Mouse (Mus musculus) myocyte (in vitro differentiated cells): ENCODE measurements at regions not wholly inside any gene's neighbourhood (a gene's known extent, or its start where the extent isn't known, plus 50 kb on each side); places are given as distances from the start of the nearest gene placed in this dataset.

ENCODE experiments used
- H3K27me3 ChIP-seq: one replicate; pipeline ENCODE4 v1.6.1; 2011; ENCODE audit not compliant: control insufficient read depth, insufficient read depth, insufficient read length
- H3K36me3 ChIP-seq: one replicate; pipeline ENCODE4 v1.6.1; 2011; ENCODE audit not compliant: control insufficient read depth, insufficient read depth
- H3K4me2 ChIP-seq: one replicate; pipeline ENCODE4 v1.6.1; 2011; ENCODE audit warnings: low read depth, control low read depth
- H3K4me3 ChIP-seq: one replicate; pipeline ENCODE4 v1.5.1; 2011; ENCODE audit warnings: mild to moderate bottlenecking, control low read depth, moderate library complexity
- H3K79me2 ChIP-seq: one replicate; pipeline ENCODE4 v1.6.1; 2011; ENCODE audit not compliant: control insufficient read depth, insufficient read depth
- H3ac ChIP-seq: one replicate; pipeline ENCODE4 v1.6.1; 2011; ENCODE audit not compliant: control insufficient read depth, insufficient read length
- CEBPB ChIP-seq: IDR thresholded peaks from 2 replicates; pipeline ENCODE4 v1.6.1; 2011; ENCODE audit warnings: mild to moderate bottlenecking, moderate library complexity; ENCODE audit not compliant: poor library complexity, insufficient read depth, severe bottlenecking
- E2F4 ChIP-seq: IDR thresholded peaks from one replicate; pipeline ENCODE4 v1.6.1; 2011; ENCODE audit warnings: mild to moderate bottlenecking, control low read depth, moderate library complexity; ENCODE audit not compliant: insufficient read depth
- MAX ChIP-seq: IDR thresholded peaks from one replicate; pipeline ENCODE4 v1.6.1; 2011; ENCODE audit warnings: low read depth, mild to moderate bottlenecking, control low read depth
- MYOD1 ChIP-seq, 3 experiments: IDR thresholded peaks; one replicate each; pipeline ENCODE4 v1.6.1; 2011; ENCODE audit warnings: control low read depth in 2 of 3, low read depth in 2 of 3, mild to moderate bottlenecking in 2 of 3, moderate library complexity in 1 of 3; ENCODE audit not compliant: insufficient read length in 2 of 3, control insufficient read depth in 1 of 3
- MYOG ChIP-seq, 3 experiments: IDR thresholded peaks; one replicate each; pipeline ENCODE4 v1.6.1; 2011; ENCODE audit warnings: control low read depth in 2 of 3, low read depth in 2 of 3, mild to moderate bottlenecking in 2 of 3; ENCODE audit not compliant: insufficient read length in 2 of 3, control insufficient read depth in 1 of 3, insufficient read depth in 1 of 3
- POLR2A ChIP-seq: IDR thresholded peaks from one replicate; pipeline ENCODE4 v1.6.1; 2011; ENCODE audit warnings: low read depth, mild to moderate bottlenecking, control low read depth, moderate library complexity; ENCODE audit not compliant: insufficient read length
- POLR2AphosphoS2 ChIP-seq: IDR thresholded peaks from one replicate; pipeline ENCODE4 v1.6.1; 2011; ENCODE audit warnings: low read depth, control low read depth; ENCODE audit not compliant: insufficient read length
- REST ChIP-seq: IDR thresholded peaks from one replicate; pipeline ENCODE4 v1.6.1; 2011; ENCODE audit warnings: mild to moderate bottlenecking, control low read depth, moderate library complexity; ENCODE audit not compliant: insufficient read depth, insufficient read length
- SRF ChIP-seq: IDR thresholded peaks from one replicate; pipeline ENCODE4 v1.6.1; 2011; ENCODE audit warnings: low read depth; ENCODE audit not compliant: control insufficient read depth, insufficient read length
- TCF12 ChIP-seq: IDR thresholded peaks from one replicate; pipeline ENCODE4 v1.6.1; 2011; ENCODE audit warnings: mild to moderate bottlenecking, control low read depth; ENCODE audit not compliant: poor library complexity, insufficient read depth, severe bottlenecking
- TCF3 ChIP-seq: IDR thresholded peaks from one replicate; pipeline ENCODE4 v1.6.1; 2011; ENCODE audit warnings: low read depth, control low read depth; ENCODE audit not compliant: insufficient read length
- USF1 ChIP-seq: IDR thresholded peaks from one replicate; pipeline ENCODE4 v1.6.1; 2011; ENCODE audit warnings: low read depth, mild to moderate bottlenecking, control low read depth, moderate library complexity

GRCm38 (mm10) chr1:185891814-185892213 is 225.3 kb downstream of the Lyplal1 start:
- TF ChIP-seq E2F4 = no peak
- Histone ChIP-seq H3K27me3 (no peaks in the 10 kb centered on the region), H3K36me3 (no peaks in the 10 kb centered on the region)

DNA sequence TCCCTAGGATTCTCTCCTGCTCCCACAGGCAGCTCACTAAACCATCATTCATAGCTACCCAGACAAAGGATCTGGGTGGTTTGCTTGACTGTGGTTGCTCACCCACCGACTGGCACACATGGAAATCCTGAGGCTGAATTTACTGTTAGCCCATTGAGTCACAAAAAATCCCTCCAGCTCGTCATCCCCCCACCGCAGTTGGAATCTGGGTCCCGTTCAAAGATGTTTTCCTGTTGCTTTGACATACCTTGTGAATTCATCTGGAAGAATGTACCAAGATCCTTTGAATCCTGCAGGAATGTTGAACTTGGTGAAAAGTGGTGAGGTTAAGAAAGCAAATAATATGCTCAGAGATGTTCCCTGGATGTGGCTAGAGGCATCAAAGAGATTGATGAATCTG is 223.7 kb downstream of the Lyplal1 start:
- H3K4me3 ChIP-seq = no peak overlapping the region
- TF ChIP-seq MYOG (IDR thresholded peaks at IDR 0.05; ENCODE audit: control insufficient read depth in 1 of 3, insufficient read depth in 1 of 3, insufficient read length in 2 of 3, low read depth in 2 of 3) = no peak
- no peak for TF ChIP-seq CEBPB
- no peak for TF ChIP-seq SRF
- TF ChIP-seq POLR2AphosphoS2 = no peak
- no peak for TF ChIP-seq MAX
- no peak for TF ChIP-seq POLR2A
- no peak for TF ChIP-seq TCF3
- no peak for TF ChIP-seq MYOD1 (IDR thresholded peaks at IDR 0.05; ENCODE audit: control insufficient read depth in 1 of 3, insufficient read length in 2 of 3, low read depth in 2 of 3)
- no peaks in the 10 kb centered on the region for H3K79me2 ChIP-seq
- no peaks in the 10 kb centered on the region for H3K27me3 ChIP-seq
- no peaks in the 10 kb centered on the region for H3K36me3 ChIP-seq
- no peak overlapping the region for H3ac ChIP-seq
- no peak overlapping the region for H3K4me2 ChIP-seq

More at GRCm38 (mm10) chr1:185891814-185892213, 225.3 kb downstream of the Lyplal1 start:
- Histone ChIP-seq H3K79me2 (no peaks in the 10 kb centered on the region), H3K4me3 (no peak overlapping the region), H3ac (no peak overlapping the region), H3K4me2 (no peak overlapping the region)

DNA sequence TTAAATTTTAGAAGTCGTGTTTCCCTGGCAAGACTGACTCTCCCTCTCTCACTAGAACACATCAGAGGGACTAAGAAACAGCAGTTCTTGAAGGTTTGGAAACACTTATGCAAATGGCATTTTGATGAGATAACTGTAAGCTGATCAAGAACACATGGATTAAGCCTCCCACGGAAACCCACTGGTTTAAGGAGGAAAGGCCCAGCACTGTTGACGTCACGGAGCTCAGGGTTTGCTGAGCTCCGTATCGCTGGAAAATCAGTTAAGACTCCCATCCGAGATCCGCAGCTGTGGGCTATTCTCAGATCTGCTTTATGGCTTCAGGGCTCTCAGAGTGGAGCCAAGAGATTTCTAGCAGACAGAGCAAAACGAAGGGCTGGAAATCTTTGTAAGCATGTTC is 218.6 kb downstream of the Lyplal1 start:
- Histone ChIP-seq H3K79me2 (no peaks in the 10 kb centered on the region), H3K27me3 (no peaks in the 10 kb centered on the region), H3ac (no peak overlapping the region), H3K36me3 (no peaks in the 10 kb centered on the region), H3K4me3 (no peak overlapping the region), H3K4me2 (no peak overlapping the region)
- no peak for TF ChIP-seq REST
- no peak for TF ChIP-seq MYOD1 (IDR thresholded peaks at IDR 0.05; ENCODE audit: control insufficient read depth in 1 of 3, insufficient read length in 2 of 3, low read depth in 2 of 3)
- no peak for TF ChIP-seq SRF
- TF ChIP-seq TCF3 = no peak
- TF ChIP-seq MAX = no peak
- no peak for TF ChIP-seq POLR2A
- TF ChIP-seq CEBPB = no peak
- no peak for TF ChIP-seq MYOG (IDR thresholded peaks at IDR 0.05; ENCODE audit: control insufficient read depth in 1 of 3, insufficient read depth in 1 of 3, insufficient read length in 2 of 3, low read depth in 2 of 3)
- TF ChIP-seq USF1 = no peak
- TF ChIP-seq E2F4 = no peak
- TF ChIP-seq POLR2AphosphoS2 = no peak
- no peak for TF ChIP-seq TCF12

GRCm38 (mm10) chr1:185900316-185900715 is 216.8 kb downstream of the Lyplal1 start:
- no peaks in the 10 kb centered on the region for H3K79me2 ChIP-seq
- no peak overlapping the region for H3K4me2 ChIP-seq
- H3K36me3 ChIP-seq = no peaks in the 10 kb centered on the region
- no peaks in the 10 kb centered on the region for H3K27me3 ChIP-seq
- TF ChIP-seq MAX (no peak), POLR2AphosphoS2 (no peak), CEBPB (no peak), MYOD1 (IDR thresholded peaks at IDR 0.05; ENCODE audit: control insufficient read depth in 1 of 3, insufficient read length in 2 of 3, low read depth in 2 of 3) (no peak), TCF12 (no peak), REST (no peak), E2F4 (no peak), POLR2A (no peak), TCF3 (no peak), USF1 (no peak), SRF (no peak), MYOG (IDR thresholded peaks at IDR 0.05; ENCODE audit: control insufficient read depth in 1 of 3, insufficient read depth in 1 of 3, insufficient read length in 2 of 3, low read depth in 2 of 3) (no peak)
- no peak overlapping the region for H3ac ChIP-seq
- H3K4me3 ChIP-seq = no peak overlapping the region

DNA sequence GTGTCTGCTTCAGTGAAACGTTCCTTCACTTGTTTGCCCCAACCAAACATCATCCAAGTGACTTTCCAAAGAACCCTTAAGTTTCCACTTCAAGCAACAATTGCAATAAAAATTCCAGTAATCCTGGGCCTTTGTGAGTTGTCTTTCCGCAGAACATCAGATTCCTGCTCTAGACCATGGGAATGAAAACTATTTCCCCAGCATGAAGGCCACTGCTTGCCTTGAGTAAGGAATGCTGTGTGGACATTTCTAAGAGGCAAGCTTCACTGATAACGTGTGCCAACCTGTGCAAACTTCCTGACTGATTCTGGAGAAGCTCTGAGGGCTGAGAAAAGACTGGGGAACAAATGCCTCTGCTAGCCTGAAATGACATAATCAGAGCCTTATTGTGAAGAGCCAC is 214.7 kb downstream of the Lyplal1 start:
- TF ChIP-seq SRF (no peak), TCF3 (no peak), TCF12 (no peak), CEBPB (no peak), POLR2AphosphoS2 (no peak), MYOD1 (IDR thresholded peaks at IDR 0.05; ENCODE audit: control insufficient read depth in 1 of 3, insufficient read length in 2 of 3, low read depth in 2 of 3) (no peak), REST (no peak), E2F4 (no peak), MYOG (IDR thresholded peaks at IDR 0.05; ENCODE audit: control insufficient read depth in 1 of 3, insufficient read depth in 1 of 3, insufficient read length in 2 of 3, low read depth in 2 of 3) (no peak), MAX (no peak), POLR2A (no peak), USF1 (no peak)
- no peaks in the 10 kb centered on the region for H3K36me3 ChIP-seq
- H3K4me3 ChIP-seq = no peak overlapping the region
- H3K4me2 ChIP-seq = no peak overlapping the region
- H3ac ChIP-seq = no peak overlapping the region
- H3K27me3 ChIP-seq = no peaks in the 10 kb centered on the region
- H3K79me2 ChIP-seq = no peaks in the 10 kb centered on the region
